Mouse (Mus musculus) right cerebral cortex, postnatal 4 days (tissue): Measurements from ENCODE around the gene Dop1a.
"Not testable (repeated sequence)": the region's sequence is repeated elsewhere in the genome, so short reads cannot be mapped to it uniquely, and the experiment has no call there.

Experiments
- DNase-seq: peaks from one replicate; pipeline ENCODE4 v3.0.0-alpha.2; 2022

Gene Dop1a

GRCm38 (mm10) chr9:86583740-86584139, 116.8 kb downstream of the Dop1a start:
- DNase-seq = peak; percentile 67

- no peak for DNase-seq
These were observed 120.3 kb downstream of the Dop1a start for GRCm38 (mm10) chr9:86587019-86587795.

GRCm38 (mm10) chr9:86592676-86593668, 126.0 kb downstream of the Dop1a start:
- peak; percentile 30 for DNase-seq

- not testable (repeated sequence) for DNase-seq
These were observed 127.4 kb downstream of the Dop1a start for GRCm38 (mm10) chr9:86594357-86594767.

- DNase-seq = not testable (repeated sequence)
These were observed 130.0 kb downstream of the Dop1a start for GRCm38 (mm10) chr9:86596983-86597382.

GRCm38 (mm10) chr9:86599723-86600303, 132.9 kb downstream of the Dop1a start:
- no peak for DNase-seq
